Mouse (Mus musculus) heart, postnatal 4 days (tissue): ENCODE data around the gene Bcor. TPM values are rescaled to one million over a fixed set of nuclear protein-coding genes. Genes with fewer than 3 reads are reported as not detected.

Experiments
- DNase-seq: peaks from one replicate; pipeline ENCODE4 v3.0.0; 2021
- total RNA-seq, 2 experiments: library from RNA; stranded (reverse); gene quantifications; 2 replicates each; pipeline ENCODE4 v1.2.3; 2021

The Bcor gene
- total RNA-seq, 2 experiments from 2014 or later, result 46.2 to 48.1 TPM

GRCm38 (mm10) chrX:12085949-12086348 lies 74.2 kb downstream of the Bcor start:
- no peak for DNase-seq

GRCm38 (mm10) chrX:12085290-12085689 lies 74.9 kb downstream of the Bcor start:
- DNase-seq, result no peak

GRCm38 (mm10) chrX:12084698-12085097 lies 75.5 kb downstream of the Bcor start:
- no peak for DNase-seq

GRCm38 (mm10) chrX:12083631-12084030 lies 76.5 kb downstream of the Bcor start:
- no peak for DNase-seq

GRCm38 (mm10) chrX:12082736-12083135 lies 77.4 kb downstream of the Bcor start:
- DNase-seq, result no peak

GRCm38 (mm10) chrX:12082184-12082583 lies 78.0 kb downstream of the Bcor start:
- DNase-seq, result no peak

GRCm38 (mm10) chrX:12081741-12082155 lies 78.4 kb downstream of the Bcor start:
- no peak for DNase-seq

- DNase-seq, result peak; percentile 65
These were observed 79.0 kb downstream of the Bcor start for GRCm38 (mm10) chrX:12080904-12081740.

- peak; percentile 74 for DNase-seq
These were observed 79.9 kb downstream of the Bcor start for GRCm38 (mm10) chrX:12080095-12080903.

- peak; percentile 47 for DNase-seq
These were observed 80.7 kb downstream of the Bcor start for GRCm38 (mm10) chrX:12079309-12080094.

GRCm38 (mm10) chrX:12079059-12079308 lies 81.2 kb downstream of the Bcor start:
- no peak for DNase-seq

- peak; percentile 64 for DNase-seq
These were observed 81.7 kb downstream of the Bcor start for GRCm38 (mm10) chrX:12078195-12079058.

GRCm38 (mm10) chrX:12077601-12077980 lies 82.6 kb downstream of the Bcor start:
- no peak for DNase-seq

GRCm38 (mm10) chrX:12076763-12077600 lies 83.2 kb downstream of the Bcor start:
- peak; percentile 68 for DNase-seq

GRCm38 (mm10) chrX:12072721-12073120 lies 87.4 kb downstream of the Bcor start:
- peak; percentile 45 for DNase-seq

- no peak for DNase-seq
These were observed 91.0 kb downstream of the Bcor start for GRCm38 (mm10) chrX:12068978-12069724.

- no peak for DNase-seq
These were observed 92.2 kb downstream of the Bcor start for GRCm38 (mm10) chrX:12067851-12068510.

GRCm38 (mm10) chrX:12067031-12067430 lies 93.1 kb downstream of the Bcor start:
- no peak for DNase-seq

- DNase-seq, result peak; percentile 52
These were observed 94.4 kb downstream of the Bcor start for GRCm38 (mm10) chrX:12065782-12066181.

- DNase-seq, result no peak
These were observed 97.3 kb downstream of the Bcor start for GRCm38 (mm10) chrX:12062932-12063260.
